Mouse (Mus musculus): ENCODE data around the gene Ndrg3. TPM values are rescaled to one million over a fixed set of nuclear protein-coding genes. Genes with fewer than 3 reads are reported as not detected.
"Not testable (repeated sequence)": the region's sequence is repeated elsewhere in the genome, so short reads cannot be mapped to it uniquely, and the experiment has no call there.

The Ndrg3 gene
- polyA plus RNA-seq, 1 experiment from 2014 or later, result 22.8 TPM

GRCm38 (mm10) chr2:156954463-156954862, 37.4 kb downstream of the Ndrg3 start:
- Histone ChIP-seq H3K9ac (replicated peaks; ENCODE audit: low read depth) (no peak overlapping the region), H3K4me2 (replicated peaks; ENCODE audit: low read depth, low read length) (no peak overlapping the region), H3K27me3 (replicated peaks; ENCODE audit: insufficient read depth, low read length) (no peaks in the 10 kb centered on the region), H3K36me3 (ENCODE audit: insufficient read depth, low read length) (no peaks in the 10 kb centered on the region), H3K4me3 (ENCODE audit: low read depth, low read length) (no peak overlapping the region), H3K27ac (ENCODE audit: low read length) (no peak overlapping the region), H3K9me3 (ENCODE audit: low read length) (no peaks in the 10 kb centered on the region), H3K4me1 (ENCODE audit: insufficient read depth, low read depth, low read length) (no peaks in the 10 kb centered on the region)
- WGBS, result 81% methylated on average over 5 of the region's 5 CpGs
- DNase-seq (ENCODE audit: low spot score) (no peak), ATAC-seq (no peak)
- TF ChIP-seq EP300 (IDR thresholded peaks at IDR 0.05) (no peak), CTCF (IDR thresholded peaks at IDR 0.05) (no peak)

DNA sequence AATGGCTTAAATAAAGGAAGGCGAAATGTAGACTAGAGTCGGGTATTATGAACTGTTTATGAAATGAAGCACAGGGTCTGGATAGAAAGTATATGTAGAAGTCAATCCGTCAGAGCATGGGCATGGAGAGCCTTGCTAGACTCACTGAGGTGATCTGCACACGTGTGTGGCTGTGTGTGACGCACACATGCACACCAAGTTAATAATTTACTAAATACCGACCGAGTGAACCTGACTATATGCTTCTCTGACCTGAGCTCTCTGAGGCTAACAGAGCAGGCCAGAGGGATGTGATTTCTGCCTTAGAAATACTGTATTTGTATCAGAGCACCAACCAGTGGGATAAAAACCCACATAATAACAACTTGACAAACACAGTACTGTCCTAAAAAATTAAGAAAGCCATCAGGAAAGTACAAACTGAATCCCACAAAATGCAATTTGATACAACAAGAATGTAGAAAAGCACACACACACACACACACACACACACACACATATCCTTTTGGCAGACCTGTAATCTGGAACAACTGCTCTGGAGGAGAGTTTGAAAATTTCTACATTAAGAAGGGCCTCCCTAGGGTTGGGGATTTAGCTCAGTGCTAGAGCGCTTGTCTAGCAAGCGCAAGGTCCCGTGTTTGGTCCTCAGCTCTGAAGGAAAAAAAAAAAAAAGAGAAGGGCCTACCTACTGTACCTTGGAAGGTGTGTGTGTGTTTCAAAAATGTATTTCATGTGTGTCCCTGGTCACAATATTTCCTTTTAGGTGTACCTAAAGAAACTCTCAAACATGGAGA, 40.4 kb downstream of the Ndrg3 start:
- no peak for TF ChIP-seq EP300 (IDR thresholded peaks at IDR 0.05)
- no peak for TF ChIP-seq CTCF (IDR thresholded peaks at IDR 0.05)
- no peak for DNase-seq (ENCODE audit: low spot score)
- Histone ChIP-seq H3K9me3 (ENCODE audit: low read length) (no peaks in the 10 kb centered on the region), H3K36me3 (ENCODE audit: insufficient read depth, low read length) (no peaks in the 10 kb centered on the region), H3K4me2 (replicated peaks; ENCODE audit: low read depth, low read length) (no peak overlapping the region), H3K4me1 (ENCODE audit: insufficient read depth, low read depth, low read length) (no peaks in the 10 kb centered on the region), H3K27me3 (replicated peaks; ENCODE audit: insufficient read depth, low read length) (no peaks in the 10 kb centered on the region), H3K9ac (replicated peaks; ENCODE audit: low read depth) (no peak overlapping the region), H3K4me3 (ENCODE audit: low read depth, low read length) (no peak overlapping the region), H3K27ac (ENCODE audit: low read length) (no peak overlapping the region)
- WGBS, result 77% methylated on average over 10 of the region's 10 CpGs
- no peak for ATAC-seq

DNA sequence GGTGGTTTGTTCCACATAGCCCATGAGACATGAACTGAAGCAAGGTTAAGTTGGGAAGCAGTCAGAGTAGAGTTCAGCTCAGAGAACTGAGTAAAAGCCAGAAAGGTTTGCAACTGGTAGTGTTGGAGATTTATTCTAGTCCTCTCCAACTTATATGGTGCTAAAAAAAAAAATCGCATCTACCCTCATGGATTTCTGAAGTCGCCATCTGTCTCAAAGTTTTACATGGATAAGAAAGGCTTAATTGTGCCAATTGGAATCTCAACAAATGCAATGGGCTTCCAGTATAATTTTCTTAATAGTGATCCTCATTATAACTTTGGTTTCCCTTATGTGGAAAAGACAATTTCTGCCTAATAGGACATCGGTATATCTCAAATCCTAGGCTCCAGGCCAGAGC, 41.0 kb downstream of the Ndrg3 start:
- Histone ChIP-seq H3K9ac (replicated peaks; ENCODE audit: low read depth) (no peak overlapping the region), H3K4me3 (ENCODE audit: low read depth, low read length) (no peak overlapping the region), H3K27me3 (replicated peaks; ENCODE audit: insufficient read depth, low read length) (no peaks in the 10 kb centered on the region), H3K4me1 (ENCODE audit: insufficient read depth, low read depth, low read length) (no peaks in the 10 kb centered on the region), H3K4me2 (replicated peaks; ENCODE audit: low read depth, low read length) (no peak overlapping the region), H3K36me3 (ENCODE audit: insufficient read depth, low read length) (no peaks in the 10 kb centered on the region; the same call in 1 of the 2 replicates), H3K27ac (ENCODE audit: low read length) (no peak overlapping the region), H3K9me3 (ENCODE audit: low read length) (no peaks in the 10 kb centered on the region)
- ATAC-seq (no peak), DNase-seq (ENCODE audit: low spot score) (no peak)
- TF ChIP-seq CTCF (IDR thresholded peaks at IDR 0.05) (no peak), EP300 (IDR thresholded peaks at IDR 0.05) (no peak)
- WGBS, result 97% methylated on average over 3 of the region's 3 CpGs

DNA sequence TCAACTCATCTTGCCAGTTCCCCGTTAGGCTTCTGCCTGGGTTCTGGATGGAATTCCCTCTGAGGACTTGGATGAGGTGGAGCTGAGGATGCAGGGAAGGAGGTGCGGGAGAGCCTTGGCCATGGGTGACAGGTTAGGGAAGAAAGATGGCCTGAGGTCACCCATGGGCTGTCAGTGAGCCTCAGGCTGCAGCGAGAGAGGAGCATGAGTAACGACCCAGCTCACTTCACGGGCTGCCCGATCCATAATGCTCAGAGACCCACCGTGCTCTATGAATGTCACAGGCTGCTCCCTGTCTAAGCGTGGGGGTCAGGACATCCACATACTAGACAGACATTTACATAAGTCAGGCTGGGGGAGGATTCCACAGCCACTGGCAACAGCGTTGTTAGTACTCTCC, 50.3 kb downstream of the Ndrg3 start:
- H3K36me3 ChIP-seq (ENCODE audit: insufficient read depth, low read length); H3K9me3 ChIP-seq (ENCODE audit: low read length); H3K27me3 ChIP-seq (replicated peaks; ENCODE audit: insufficient read depth, low read length); H3K4me3 ChIP-seq (ENCODE audit: low read depth, low read length); H3K27ac ChIP-seq (ENCODE audit: low read length); H3K9ac ChIP-seq (replicated peaks; ENCODE audit: low read depth); H3K4me1 ChIP-seq (ENCODE audit: insufficient read depth, low read depth, low read length); DNase-seq (ENCODE audit: low spot score); H3K4me2 ChIP-seq (replicated peaks; ENCODE audit: low read depth, low read length); ATAC-seq: not testable (repeated sequence)
- WGBS, result 65% methylated on average over 9 of the region's 9 CpGs

DNA sequence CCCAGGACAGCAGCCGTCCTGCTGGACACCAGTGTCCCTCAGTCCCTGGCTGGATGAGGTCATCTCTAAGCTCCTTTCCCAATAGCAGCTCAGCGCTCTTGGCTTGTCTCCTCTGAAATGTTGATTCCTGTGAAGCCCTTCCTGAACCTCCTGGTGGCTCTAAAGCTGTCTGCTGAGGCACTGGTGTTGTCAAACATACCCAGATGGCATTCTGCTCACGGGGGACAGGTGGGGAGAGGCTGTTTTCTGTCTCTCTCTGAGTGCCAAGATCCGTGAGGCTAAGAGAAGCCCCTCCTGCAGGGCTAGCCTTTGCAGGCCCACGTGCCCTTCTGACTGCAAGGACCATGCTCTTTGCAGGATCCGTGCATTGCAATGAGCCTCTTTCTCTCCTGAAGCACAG, 51.9 kb downstream of the Ndrg3 start:
- H3K9ac ChIP-seq (replicated peaks; ENCODE audit: low read depth); H3K9me3 ChIP-seq (ENCODE audit: low read length); H3K4me1 ChIP-seq (ENCODE audit: insufficient read depth, low read depth, low read length); ATAC-seq; H3K27ac ChIP-seq (ENCODE audit: low read length); H3K4me3 ChIP-seq (ENCODE audit: low read depth, low read length); H3K36me3 ChIP-seq (ENCODE audit: insufficient read depth, low read length); H3K27me3 ChIP-seq (replicated peaks; ENCODE audit: insufficient read depth, low read length); DNase-seq (ENCODE audit: low spot score); H3K4me2 ChIP-seq (replicated peaks; ENCODE audit: low read depth, low read length): not testable (repeated sequence)
- 67% methylated on average over 6 of the region's 6 CpGs for WGBS

- H3K9ac ChIP-seq (replicated peaks; ENCODE audit: low read depth), result no peak overlapping the region
- no peak for TF ChIP-seq CTCF (IDR thresholded peaks at IDR 0.05)
- TF ChIP-seq EP300 (IDR thresholded peaks at IDR 0.05), result no peak
- H3K4me1 ChIP-seq (ENCODE audit: insufficient read depth, low read depth, low read length), result no peaks in the 10 kb centered on the region
- DNase-seq (ENCODE audit: low spot score) (no peak), ATAC-seq (no peak)
- no peaks in the 10 kb centered on the region for H3K27me3 ChIP-seq (replicated peaks; ENCODE audit: insufficient read depth, low read length)
- no peaks in the 10 kb centered on the region for H3K9me3 ChIP-seq (ENCODE audit: low read length)
- no peaks in the 10 kb centered on the region for H3K36me3 ChIP-seq (ENCODE audit: insufficient read depth, low read length)
- 79% methylated on average over 2 of the region's 2 CpGs for WGBS
- no peak overlapping the region for H3K4me3 ChIP-seq (ENCODE audit: low read depth, low read length)
- no peak overlapping the region for H3K4me2 ChIP-seq (replicated peaks; ENCODE audit: low read depth, low read length)
- no peak overlapping the region for H3K27ac ChIP-seq (ENCODE audit: low read length)
Observed at GRCm38 (mm10) chr2:156937795-156938194, 54.1 kb downstream of the Ndrg3 start.

DNA sequence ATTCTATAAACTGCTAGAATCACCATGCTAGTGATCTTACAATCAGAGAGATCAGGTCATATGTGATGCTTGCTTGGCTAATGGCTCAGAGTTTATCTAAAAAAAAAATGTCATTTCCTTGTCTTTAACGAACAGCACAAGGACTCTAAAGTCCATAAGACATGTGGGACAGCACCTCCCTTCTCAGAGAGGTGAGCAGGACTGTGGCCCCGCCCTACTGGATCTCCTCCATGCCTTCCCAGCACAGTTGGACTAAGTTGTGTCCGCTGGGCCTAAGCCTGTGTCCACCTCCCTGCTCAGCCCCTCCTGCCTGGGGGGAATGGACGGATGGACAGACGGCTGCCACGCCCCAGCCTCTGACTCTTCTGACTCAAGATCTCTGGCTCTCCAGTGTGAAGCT, 56.9 kb downstream of the Ndrg3 start:
- no peak overlapping the region for H3K9ac ChIP-seq (replicated peaks; ENCODE audit: low read depth)
- no peaks in the 10 kb centered on the region for H3K4me1 ChIP-seq (ENCODE audit: insufficient read depth, low read depth, low read length)
- H3K27me3 ChIP-seq (replicated peaks; ENCODE audit: insufficient read depth, low read length), result no peaks in the 10 kb centered on the region
- TF ChIP-seq CTCF (IDR thresholded peaks at IDR 0.05) (no peak), EP300 (IDR thresholded peaks at IDR 0.05) (no peak)
- no peak overlapping the region for H3K27ac ChIP-seq (ENCODE audit: low read length)
- H3K4me2 ChIP-seq (replicated peaks; ENCODE audit: low read depth, low read length), result no peak overlapping the region
- H3K9me3 ChIP-seq (ENCODE audit: low read length), result no peaks in the 10 kb centered on the region
- ATAC-seq (no peak), DNase-seq (ENCODE audit: low spot score) (no peak)
- WGBS, result 78% methylated on average over 6 of the region's 6 CpGs
- no peak overlapping the region for H3K4me3 ChIP-seq (ENCODE audit: low read depth, low read length)
- no peaks in the 10 kb centered on the region for H3K36me3 ChIP-seq (ENCODE audit: insufficient read depth, low read length)
